Mouse (Mus musculus): ENCODE measurements around the gene Gm19345.

Gene Gm19345

DNA sequence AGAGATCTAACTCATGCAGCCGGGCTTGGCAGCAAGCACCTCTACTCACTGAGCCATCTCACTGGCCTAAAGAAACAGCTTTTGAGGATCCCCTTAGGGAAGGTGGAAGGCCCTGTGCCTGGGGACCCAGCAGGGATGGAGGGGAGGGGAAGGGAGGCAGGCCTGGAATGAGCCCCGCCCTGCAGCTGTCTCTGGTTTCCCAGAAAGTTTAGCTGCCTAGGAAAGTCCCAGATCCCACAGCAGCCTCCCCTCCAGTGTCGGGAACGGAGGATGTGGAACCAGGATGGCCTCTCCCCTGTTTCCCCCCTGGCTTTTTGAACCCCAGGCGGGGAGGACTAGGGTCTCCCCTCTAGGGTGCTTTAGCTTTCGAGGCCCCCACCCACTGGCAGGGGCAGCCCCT is 25.0 kb upstream of the Gm19345 start:
- no peak for DNase-seq (ENCODE audit: low read depth in 1 of 2, low spot score in 2 of 2)

DNA sequence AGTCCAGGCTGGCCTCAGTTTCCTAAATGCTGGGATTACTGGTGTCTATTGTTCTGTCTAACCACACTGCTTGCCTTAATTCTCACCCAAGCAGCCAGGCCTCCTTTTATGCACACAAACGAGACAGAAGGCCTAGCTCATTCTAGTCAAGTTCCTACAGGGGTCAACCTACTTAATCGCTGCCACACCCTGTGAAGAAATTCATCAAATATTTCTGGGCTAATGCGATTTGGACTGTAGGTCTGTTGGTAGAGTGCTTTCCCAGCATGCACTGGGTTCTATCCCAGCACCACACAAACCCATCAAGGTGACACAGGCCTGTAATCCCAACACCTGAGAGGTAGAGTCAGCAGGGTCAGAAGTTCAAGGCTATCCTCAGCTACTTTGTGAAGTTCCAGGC is 22.1 kb upstream of the Gm19345 start:
- DNase-seq (ENCODE audit: low read depth in 1 of 2, low spot score in 2 of 2): no peak

DNA sequence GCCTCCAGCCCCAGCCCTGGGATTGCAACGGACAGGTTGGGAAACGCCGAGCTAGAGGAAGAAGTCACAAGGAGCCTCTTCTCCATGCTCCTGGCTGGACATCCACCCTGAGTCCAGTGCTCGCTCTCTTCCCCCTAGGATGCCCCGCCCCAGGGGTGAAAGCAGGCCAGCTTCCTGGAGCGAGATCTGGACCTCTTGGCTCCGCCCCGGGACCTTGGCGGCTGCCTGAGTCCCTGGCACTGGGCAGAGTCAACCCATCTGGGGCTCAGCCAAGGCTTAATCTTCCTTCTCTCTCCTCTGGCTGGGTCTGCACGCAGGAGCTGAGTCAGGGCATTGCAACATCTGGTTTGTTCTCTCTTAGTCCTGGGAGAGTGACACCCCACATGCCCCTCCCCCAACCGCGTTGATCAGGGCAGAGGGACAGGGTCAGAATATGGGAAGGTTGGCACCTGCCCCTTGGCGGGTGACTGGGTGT is 21.1 kb upstream of the Gm19345 start:
- peak; percentile 81 to 87 for DNase-seq (ENCODE audit: low read depth in 1 of 2, low spot score in 2 of 2)

DNA sequence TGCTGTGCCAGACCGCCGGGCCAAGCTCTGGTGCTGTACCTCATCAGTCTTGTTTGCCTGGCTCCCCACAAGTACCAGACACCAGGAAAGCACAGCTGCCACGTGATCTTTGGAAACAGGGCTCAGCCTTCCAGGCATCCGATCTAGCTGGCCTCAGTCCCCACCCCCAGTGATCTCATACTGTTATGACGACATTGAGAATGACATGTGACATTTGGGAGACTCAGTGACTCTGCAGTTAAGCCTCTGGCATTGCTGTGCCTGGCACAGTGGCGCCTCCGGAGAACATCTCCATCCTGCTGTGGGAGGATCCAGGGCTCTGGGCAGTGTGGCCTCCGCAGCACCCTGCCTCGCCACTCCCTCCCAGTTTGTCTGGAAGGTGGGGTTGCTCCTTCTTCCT is 20.0 kb upstream of the Gm19345 start:
- DNase-seq (ENCODE audit: low read depth in 1 of 2, low spot score in 2 of 2): no peak

DNA sequence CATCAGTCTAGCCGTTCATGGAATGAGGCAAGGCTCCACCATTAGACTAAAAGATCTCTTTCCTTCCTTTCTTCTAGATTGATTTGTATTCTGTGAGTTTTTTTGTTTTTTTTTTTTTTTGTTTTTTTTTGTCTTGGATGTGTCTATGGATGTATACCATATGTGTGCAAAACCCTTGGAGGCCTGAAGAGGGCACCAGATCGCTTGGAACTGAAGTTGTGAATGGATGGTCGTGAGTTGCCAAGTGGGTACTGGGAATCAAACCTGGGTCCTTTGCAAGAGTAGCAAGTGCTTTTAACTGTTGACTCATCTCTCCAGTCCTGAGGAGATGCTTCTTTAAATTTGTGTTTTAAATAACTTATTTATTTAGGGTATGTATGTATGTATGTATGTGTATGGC is 17.7 kb upstream of the Gm19345 start:
- no peak for DNase-seq (ENCODE audit: low read depth in 1 of 2, low spot score in 2 of 2)

DNA sequence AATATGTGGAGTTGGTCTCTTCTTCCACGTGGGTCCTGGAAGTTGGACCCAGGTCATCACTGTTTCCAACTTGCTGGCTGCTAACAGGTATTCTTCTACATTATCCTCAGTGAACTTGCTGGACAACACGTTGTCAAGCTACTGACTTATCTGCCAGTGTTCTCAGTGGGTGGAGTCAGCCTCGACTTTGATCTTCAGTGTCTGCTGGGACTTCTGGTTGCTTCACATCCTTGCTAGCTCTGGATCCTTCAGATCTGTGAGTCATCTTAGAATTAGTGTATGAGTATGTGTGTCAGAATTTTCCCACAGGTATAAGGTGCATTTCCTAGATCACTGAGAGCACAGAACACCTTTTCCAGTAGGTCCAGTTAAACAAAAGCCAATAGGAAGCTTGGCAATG is 15.0 kb upstream of the Gm19345 start:
- DNase-seq (ENCODE audit: low read depth in 1 of 2, low spot score in 2 of 2): no peak

DNA sequence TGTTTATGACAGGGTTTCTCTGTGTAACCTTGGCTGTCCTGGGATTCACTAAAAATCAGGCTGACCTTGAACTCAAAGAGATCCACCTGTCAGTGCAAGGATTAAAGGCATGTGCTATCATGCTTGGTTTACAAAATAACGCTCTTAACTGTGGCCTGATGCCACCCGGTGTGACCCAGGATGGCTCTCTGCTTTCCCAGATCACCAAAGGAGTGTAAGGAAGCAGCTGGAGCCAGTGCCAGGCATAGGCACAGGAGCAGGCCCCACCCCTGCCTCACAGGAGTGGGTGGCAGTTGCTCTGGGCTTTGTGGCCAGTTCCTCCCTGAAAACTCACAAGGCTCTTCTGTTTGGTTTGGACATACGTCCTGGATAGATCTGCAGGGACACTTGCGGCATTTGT is 11.4 kb upstream of the Gm19345 start:
- no peak for DNase-seq (ENCODE audit: low read depth in 1 of 2, low spot score in 2 of 2)

DNA sequence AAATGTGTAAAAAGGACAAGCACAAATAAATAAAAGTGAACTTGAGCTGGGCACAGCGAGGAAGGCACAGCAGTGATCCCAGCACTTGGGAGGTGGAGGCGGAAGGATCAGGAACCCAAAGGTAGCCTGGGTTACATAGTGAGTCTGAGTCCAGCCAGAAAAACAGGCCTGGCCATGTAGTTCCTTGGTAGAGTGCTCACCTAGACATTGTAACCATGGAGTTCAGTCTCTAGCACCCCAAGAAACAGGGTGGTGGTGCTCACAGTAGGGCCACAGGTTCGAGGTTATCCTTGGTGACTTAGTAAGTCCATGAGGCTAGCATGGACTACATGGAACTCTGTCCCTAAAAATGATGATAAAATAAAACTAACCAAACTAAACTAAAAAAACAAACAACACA is 10.9 kb upstream of the Gm19345 start:
- no peak for DNase-seq (ENCODE audit: low read depth in 1 of 2, low spot score in 2 of 2)

DNA sequence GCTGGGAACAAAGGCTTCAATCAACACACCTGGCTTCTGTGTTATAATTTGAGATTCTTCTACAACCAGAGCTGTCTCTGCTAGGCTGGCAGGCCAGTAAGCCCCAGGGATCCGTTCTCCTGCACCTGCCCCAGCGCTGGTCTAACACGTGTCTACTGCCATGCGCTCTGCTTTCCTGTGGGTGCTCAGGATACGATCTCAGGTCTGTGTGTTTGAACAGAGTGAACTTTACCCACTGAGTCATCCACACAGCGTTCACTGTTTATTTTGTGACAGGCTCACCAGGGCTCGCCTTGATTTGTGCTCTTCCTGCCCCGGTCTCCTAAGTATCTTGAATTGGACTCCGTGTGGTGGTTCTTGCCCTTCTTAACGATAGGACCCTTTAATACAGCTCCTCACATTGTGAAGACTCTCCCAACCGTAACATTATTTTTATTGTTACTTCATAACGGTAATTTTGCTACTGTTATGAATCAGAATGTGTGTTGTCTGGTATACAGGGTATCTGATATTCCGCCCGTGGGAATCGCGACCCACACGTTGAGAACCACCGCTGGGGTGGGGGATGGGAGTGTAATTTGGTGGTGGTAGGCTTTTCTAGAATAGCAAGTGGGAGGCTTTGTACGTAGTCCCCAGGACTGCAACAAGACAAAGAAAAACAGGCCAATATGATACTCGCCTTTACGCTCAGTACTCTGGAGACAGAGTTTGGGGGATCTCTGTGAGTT is 10.0 kb upstream of the Gm19345 start:
- DNase-seq (ENCODE audit: low read depth in 1 of 2, low spot score in 2 of 2): no peak

DNA sequence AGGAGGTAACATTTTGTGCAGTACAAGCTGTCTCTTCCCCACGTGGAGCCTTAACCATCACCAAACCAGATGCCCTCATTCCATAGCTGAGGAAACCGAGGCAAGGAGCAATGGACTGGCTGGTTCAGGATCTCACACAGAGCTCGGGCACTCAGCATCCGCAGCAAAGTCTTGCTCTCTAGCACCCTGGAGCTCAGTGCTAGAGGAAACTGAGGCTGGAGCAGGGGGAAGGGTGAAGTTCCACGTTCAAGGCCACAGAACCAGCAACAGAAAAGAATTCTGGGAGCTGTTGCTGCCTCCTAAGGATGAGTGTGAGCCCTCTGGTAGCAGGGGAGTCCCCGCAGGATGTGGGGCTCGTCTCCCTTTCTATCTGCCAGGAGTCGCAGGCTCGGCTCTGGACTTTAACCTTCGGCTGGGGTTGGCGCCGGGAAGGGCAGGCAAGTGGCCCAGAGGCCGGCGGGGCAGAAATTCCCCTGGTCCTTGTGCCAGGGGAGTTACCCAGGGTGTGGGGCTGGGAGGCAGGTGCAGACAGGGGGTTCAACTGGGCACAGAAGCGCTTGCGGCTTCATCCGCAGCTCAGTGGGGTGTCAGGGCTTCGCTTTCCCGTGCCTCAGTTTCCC is 8.8 kb upstream of the Gm19345 start:
- DNase-seq (ENCODE audit: low read depth in 1 of 2, low spot score in 2 of 2): no peak

DNA sequence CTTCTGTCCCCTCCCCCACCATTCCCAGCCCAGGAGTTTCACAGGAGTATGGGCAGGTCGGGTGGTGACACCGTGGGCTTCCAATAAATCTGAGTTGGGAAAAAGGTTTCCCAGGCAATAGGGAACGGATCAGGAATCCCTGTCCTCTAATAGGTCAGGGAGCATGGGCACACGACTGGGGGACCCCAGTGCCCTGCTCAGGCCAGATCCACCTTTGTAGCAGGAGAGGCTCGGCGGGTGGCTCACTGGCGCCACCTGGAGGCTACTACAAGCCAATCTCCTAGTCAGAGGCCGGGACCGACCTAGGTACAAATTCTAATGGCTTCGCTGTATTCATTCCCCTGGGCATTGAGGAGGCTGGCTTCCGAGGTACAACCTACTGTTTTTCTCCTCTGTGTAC is 8.2 kb upstream of the Gm19345 start:
- DNase-seq (ENCODE audit: low read depth in 1 of 2, low spot score in 2 of 2): peak; percentile 27 to 59

DNA sequence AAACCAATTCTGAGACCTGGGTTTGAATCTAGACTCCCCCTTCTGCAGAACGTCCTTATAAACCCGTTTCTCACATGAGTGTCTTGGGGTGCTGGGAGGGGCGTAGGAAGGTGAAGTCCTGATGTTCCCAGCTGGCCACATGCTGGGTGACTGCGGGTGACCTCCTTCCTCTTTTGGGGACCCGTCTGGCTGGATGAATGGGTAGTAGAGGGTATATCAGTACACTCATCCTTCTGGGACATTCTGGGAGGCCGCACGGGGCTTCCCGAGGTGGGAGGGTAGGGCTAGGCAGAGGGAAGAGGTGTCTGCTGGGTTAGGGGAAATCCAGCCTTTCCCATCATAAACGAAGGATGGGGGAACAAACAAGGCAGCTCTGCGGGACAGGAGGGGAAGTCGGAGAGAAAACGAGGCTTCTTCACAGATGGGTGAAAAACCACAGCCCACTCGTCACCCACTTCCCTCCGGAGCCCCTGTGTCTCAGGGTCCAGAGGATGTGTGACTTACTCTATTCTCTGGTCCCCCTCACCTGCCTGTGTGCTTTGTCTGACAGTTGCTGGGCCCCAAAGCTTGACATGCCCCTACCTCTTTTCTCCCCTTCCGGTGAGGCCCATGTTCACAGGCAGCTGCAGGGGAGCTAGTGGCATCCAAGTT is 7.2 kb upstream of the Gm19345 start:
- peak; percentile 49 to 77 for DNase-seq (ENCODE audit: low read depth in 1 of 2, low spot score in 2 of 2)

DNA sequence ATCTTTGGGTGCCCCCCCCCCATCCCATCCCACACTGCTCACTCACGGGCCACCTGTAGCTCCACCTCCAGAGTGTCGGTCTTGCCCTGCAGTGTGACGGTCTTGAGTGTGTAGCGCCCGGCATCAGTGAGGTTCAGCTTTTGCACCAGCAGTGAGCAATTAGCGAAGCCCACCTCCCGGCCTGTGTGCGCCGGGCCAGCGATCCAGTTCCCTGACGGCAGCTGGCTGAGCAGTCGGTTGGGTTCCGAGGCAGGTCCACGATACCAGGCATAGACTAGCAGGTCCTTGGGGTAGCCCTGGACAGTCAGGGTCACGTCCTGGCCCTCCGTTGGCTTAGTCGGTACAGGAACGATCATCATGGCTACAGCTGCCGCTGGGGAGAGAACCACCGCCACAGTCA is 1.7 kb downstream of the Gm19345 start:
- DNase-seq (ENCODE audit: low read depth in 1 of 2, low spot score in 2 of 2): no peak

DNA sequence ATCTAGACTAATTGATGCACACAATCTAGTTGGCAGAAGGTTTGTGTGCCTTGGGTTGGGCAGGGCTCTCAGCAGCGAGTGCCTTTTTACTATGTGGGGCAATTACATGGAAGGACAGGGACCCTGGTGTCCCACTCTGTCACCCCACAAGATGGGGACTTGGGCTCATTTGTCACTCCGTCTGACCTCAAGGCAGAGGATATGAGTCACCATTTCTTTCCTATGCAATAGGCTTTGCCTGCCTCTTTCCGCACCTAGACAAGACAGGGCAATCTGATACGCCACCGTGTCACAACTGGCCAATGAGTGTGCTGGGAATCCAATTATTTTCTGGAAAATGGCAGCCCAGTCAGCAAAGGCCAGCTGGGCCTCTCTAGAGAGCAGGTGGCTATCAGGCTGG is 3.9 kb downstream of the Gm19345 start:
- no peak for DNase-seq (ENCODE audit: low read depth in 1 of 2, low spot score in 2 of 2)

DNA sequence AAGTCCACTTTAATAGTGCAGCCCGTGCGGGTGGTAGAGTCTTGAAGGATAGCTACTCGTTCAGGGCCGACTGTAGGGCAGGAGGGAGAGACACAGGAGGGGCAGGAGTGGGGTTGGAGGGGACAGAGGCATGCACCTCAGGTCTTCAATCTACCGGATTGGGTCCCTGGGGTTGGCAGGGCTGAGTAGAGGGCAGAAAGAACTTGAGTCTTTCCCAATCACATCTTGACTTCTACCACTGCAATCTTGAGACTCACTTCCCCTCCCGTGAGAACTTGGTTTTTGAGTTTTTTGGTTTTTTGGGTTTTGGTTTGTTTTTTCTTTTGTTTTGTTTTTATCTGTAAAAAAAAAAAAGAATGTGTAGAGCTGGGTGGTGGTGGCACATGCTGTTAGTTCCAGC is 4.5 kb downstream of the Gm19345 start:
- DNase-seq (ENCODE audit: low read depth in 1 of 2, low spot score in 2 of 2): no peak

DNA sequence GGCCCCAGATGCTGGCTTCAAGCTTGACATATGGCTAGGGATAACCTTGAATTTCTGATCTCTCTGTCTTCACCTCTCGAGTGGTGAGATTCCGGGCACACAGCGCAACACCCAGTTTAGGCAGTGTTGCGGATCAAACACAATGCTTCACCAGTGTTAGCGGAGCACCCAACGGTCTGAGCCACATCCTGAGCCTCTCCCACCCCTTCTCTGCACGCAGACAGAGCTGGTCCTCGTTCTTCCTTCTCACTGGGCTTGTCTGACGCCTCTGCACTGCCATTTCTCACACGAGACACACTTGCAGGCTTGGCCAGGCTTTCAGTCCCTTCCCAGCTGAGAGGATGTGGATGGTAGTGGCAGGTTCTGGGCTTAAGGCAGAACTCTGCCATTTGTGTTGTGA is 7.9 kb downstream of the Gm19345 start:
- no peak for DNase-seq (ENCODE audit: low read depth in 1 of 2, low spot score in 2 of 2)

DNA sequence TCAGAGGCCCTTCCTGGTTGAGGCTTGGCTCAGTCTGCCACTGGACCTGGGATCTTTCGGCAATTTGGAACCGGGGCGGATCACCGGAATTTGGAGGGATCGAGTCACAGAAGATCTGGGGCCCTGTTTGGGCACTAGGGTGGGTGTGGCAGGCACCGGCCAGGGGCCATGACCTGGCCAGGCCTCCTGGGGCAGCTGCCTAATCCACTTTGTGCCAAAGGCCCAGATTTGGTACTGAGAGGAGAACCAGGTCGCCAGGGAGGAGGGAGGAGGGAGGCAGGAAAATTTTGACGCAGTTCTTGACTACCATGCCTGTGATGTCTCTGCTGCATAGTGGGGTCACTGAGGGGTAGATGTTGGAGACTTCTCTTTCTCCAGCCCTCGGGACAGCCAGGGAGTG is 9.4 kb downstream of the Gm19345 start, which contains the start of gene Ceacam16:
Ceacam16 (minus strand) TSS at position 101 of the 400 bp plus-strand sequence.
- DNase-seq (ENCODE audit: low read depth in 1 of 2, low spot score in 2 of 2): no peak

DNA sequence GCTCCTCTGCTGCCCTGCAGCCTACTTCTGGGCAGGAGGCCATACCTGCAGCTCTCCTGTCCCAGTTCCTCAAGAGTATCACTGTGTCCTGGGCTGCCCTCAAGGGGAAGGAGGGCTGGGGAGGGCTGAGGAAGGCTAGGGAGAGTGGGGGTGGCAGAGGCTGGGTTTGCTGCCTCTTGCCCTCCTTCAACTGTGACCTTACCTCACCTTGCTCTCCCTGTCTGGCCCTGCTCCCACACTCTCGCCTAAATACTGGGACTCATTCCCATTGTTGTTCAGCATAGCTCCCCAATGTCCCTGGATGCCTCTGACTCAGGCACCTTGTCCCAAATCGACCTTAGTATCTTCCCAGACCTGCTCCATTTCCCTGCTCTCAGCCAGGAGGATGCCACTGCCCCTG is 12.4 kb downstream of the Gm19345 start:
- no peak for DNase-seq (ENCODE audit: low read depth in 1 of 2, low spot score in 2 of 2)

DNA sequence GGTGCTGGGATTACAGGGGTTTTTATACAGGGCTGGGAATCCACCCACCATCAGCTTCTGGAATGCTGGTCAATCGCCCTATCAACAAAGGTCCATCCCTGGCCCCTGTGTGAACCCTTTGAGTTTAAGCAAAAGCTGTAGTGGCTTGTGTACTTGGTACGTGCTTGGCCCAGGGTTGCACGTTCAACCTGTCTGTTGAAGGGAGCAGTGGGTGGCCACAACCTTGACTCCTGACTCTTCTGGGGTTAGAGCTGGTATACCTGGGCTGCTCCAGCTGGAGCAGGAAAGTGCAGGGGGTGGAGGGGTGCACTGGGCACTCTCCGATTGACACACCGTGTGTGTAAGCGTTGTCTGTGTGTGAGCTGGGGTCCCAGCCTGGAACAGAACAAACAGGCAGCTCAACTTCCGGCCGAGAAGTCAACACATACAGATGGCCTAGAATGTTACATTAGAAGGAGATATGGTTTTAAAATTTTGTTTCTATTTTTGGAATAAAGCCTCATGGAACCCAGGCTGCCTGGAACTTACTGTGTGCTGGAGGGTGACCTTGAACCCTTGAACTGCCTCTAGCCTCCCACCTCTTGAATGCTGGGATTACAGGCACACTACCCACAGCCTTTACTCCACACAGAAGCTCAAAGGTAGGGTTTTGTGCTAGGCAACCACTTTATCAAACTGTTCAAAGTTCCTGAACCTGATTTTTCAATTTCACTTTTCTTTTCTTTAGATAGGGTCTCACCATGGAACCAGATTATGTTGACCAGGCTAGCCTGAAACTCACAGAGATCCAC is 13.6 kb downstream of the Gm19345 start:
- no peak for DNase-seq (ENCODE audit: low read depth in 1 of 2, low spot score in 2 of 2)

DNA sequence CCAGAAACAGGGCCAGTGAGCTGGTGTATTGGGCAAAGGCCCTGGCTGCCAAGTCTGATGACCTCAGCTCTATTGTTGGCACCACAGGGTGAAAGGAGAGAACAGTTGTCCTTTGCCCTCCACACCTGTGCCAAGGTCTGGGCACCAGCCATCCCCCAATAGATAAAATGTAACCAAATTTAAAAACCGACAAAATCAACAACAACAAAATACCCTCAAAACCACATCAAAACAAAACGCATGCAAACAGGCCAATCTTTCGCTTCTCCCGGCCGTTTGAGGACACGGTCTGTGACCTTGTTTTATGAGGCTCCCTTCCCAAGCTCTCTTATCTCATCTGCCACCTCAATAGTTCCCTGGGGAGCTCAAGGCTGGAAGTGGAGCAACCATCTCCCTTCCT is 14.7 kb downstream of the Gm19345 start:
- no peak for DNase-seq (ENCODE audit: low read depth in 1 of 2, low spot score in 2 of 2)

DNA sequence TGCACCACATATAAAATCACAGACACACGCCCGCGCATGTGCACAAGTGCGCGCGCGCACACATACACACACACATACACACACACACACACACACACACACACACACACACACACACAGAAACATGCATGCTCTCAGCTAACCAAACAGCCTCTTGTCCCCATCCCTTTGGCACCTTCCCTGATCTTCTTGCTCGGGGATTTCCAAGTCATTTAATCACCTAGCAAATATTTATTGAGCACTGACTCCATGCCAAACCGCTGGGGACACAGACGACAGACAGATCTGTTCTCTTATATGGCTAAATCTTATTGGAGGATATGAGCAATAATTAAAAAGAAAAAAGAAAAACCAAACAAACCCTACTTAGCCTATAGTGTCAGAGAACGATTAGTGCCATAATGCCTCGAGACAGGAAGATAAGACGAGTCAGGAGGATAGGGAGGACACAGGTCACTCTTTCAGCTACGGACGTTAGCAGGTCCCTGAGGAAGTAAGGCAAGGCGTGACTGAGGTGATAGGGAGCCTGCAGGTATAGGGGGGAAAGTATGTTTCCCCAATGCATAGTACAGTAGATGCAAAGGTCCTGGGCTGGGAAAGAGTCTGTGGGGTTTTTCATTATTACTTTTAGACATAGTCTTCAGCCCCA is 16.1 kb downstream of the Gm19345 start:
- no peak for DNase-seq (ENCODE audit: low read depth in 1 of 2, low spot score in 2 of 2)

Measured in monocyte, adult 2 months (primary cell).